Mouse (Mus musculus): ENCODE data around the gene Abcc5. TPM values are rescaled to one million over a fixed set of nuclear protein-coding genes. Genes with fewer than 3 reads are reported as not detected.

Gene Abcc5
- polyA plus RNA-seq, 1 experiment from 2014 or later, result 136 TPM

- WGBS, result 86% methylated on average over 4 of the region's 4 CpGs
- Histone ChIP-seq H3K4me2 (replicated peaks) (no peak overlapping the region), H3K9ac (no peak overlapping the region), H3K27me3 (ENCODE audit: control insufficient read depth, insufficient read depth, low read length) (no peaks in the 10 kb centered on the region), H3K27ac (no peak overlapping the region), H3K36me3 (replicated peaks; ENCODE audit: control insufficient read depth, insufficient read depth) (no peaks in the 10 kb centered on the region), H3K4me3 (replicated peaks; ENCODE audit: low read length) (no peak overlapping the region), H3K9me3 (ENCODE audit: control insufficient read depth, low read length) (no peaks in the 10 kb centered on the region), H3K4me1 (replicated peaks; ENCODE audit: control insufficient read depth, insufficient read depth, low read length) (peaks cover 23% of the 10 kb centered on the region)
- no peak for ATAC-seq (ENCODE audit: low FRiP score)
- DNase-seq (ENCODE audit: low spot score), result no peak
These were observed 1.4 kb upstream of the Abcc5 start for GRCm38 (mm10) chr16:20427566-20427965.

DNA sequence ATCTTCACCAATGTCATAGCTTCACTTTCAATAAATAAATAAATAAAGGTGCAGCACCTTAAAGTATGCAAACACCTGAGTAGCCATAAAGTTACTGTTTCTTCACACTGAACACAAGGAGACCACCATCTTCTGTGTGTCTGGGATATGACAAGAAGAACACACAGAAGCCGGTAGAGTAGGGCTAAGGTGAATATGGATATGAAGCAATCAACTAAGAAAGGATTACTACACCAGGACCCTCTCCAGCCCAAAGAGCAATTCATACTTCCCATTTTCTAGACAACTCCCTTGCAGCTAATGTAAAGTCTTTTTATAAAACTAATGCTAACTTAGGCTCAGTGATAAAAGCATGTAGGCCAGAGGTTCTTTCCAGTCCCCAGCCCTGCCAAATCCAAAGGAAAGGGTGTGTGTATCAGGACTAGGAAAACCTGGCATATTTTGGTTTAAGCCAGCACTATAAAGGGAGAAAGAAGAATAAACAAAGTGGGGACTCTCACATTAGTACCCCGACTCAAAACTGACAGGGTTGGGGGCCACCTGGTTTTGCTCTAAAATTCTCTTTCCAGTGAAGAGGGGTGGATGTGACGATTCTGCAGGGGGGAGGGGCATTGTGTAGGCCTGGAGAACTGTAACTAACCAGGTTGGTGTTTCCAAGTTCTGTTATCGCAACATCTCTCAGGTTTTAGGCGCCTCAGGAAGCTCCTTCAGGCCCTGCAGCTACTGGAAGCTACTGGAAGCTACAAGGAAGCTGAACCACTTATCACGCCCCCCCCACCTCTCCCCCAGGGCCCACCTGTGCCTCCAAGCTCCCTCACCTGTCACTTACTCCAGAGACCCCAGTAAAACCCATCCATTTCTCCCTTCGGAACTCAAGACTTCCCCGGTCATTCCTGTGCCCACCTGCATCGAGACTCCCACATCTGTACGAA lies 1.2 kb downstream of the Abcc5 start:
- DNase-seq (ENCODE audit: low spot score) (no peak), ATAC-seq (ENCODE audit: low FRiP score) (no peak)
- peak overlapping the region; percentile 93; the same call in 1 of the 2 replicates for H3K27ac ChIP-seq
- H3K36me3 ChIP-seq (replicated peaks; ENCODE audit: control insufficient read depth, insufficient read depth), result peaks cover 21% of the 10 kb centered on the region
- H3K4me1 ChIP-seq (replicated peaks; ENCODE audit: control insufficient read depth, insufficient read depth, low read length), result peaks cover 23% of the 10 kb centered on the region
- 61% methylated on average over 10 of the region's 10 CpGs for WGBS
- peak overlapping the region; percentile 81 for H3K4me3 ChIP-seq (replicated peaks; ENCODE audit: low read length)
- no peaks in the 10 kb centered on the region for H3K9me3 ChIP-seq (ENCODE audit: control insufficient read depth, low read length)
- H3K27me3 ChIP-seq (ENCODE audit: control insufficient read depth, insufficient read depth, low read length), result no peaks in the 10 kb centered on the region
- peak overlapping the region; percentile 92 for H3K9ac ChIP-seq
- H3K4me2 ChIP-seq (replicated peaks), result peak overlapping the region; percentile 78

- Histone ChIP-seq H3K27me3 (ENCODE audit: control insufficient read depth, insufficient read depth, low read length) (no peaks in the 10 kb centered on the region), H3K4me3 (replicated peaks; ENCODE audit: low read length) (no peak overlapping the region), H3K27ac (no peak overlapping the region), H3K36me3 (replicated peaks; ENCODE audit: control insufficient read depth, insufficient read depth) (peaks cover 27% of the 10 kb centered on the region), H3K9me3 (ENCODE audit: control insufficient read depth, low read length) (no peaks in the 10 kb centered on the region), H3K9ac (no peak overlapping the region), H3K4me1 (replicated peaks; ENCODE audit: control insufficient read depth, insufficient read depth, low read length) (peaks cover 23% of the 10 kb centered on the region), H3K4me2 (replicated peaks) (peak overlapping the region; percentile 78)
- ATAC-seq (ENCODE audit: low FRiP score) (no peak), DNase-seq (ENCODE audit: low spot score) (no peak)
- WGBS, result 93% methylated on average over 7 of the region's 7 CpGs
These were observed 1.9 kb downstream of the Abcc5 start for GRCm38 (mm10) chr16:20424226-20424663.

DNA sequence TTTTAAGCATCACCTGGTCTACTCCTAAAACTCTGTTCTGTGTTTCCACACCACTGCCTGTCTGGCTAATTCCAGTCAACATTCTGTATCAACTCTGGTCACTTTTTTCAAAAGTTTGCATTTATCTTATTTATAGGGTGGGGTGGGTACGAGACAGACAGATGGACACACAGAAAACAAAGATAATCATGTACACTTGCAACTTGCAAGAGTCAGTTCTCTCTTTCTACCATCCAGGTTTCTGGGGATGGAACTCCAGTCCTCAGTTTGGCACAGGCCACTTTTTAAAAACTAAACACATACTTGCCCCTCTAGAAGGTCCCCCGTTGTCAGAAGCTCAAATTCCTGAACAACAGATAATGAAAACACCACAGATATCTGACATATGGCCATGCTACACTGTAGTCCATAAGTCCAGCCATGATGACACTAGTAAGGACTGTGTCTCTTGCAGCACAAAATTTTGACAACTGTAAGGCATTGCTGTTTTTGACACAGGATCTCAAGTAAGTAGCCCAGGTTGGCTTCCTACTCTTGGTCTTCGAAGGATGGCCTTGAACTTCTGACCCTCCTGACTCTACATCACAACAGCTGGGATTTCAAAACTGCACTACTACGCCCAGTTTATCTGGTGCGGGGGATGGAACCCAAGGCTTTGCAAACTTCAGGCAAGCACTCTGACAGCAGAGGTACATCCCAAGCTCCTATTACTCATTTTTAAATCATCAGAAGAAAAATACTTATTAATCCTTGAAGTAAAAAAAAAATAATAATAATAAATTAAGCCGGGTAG lies 3.1 kb downstream of the Abcc5 start:
- no peak overlapping the region for H3K4me2 ChIP-seq (replicated peaks)
- 90% methylated on average over 6 of the region's 6 CpGs for WGBS
- DNase-seq (ENCODE audit: low spot score) (no peak), ATAC-seq (ENCODE audit: low FRiP score) (no peak)
- H3K27ac ChIP-seq, result no peak overlapping the region
- H3K4me3 ChIP-seq (replicated peaks; ENCODE audit: low read length), result no peak overlapping the region
- peaks cover 23% of the 10 kb centered on the region for H3K4me1 ChIP-seq (replicated peaks; ENCODE audit: control insufficient read depth, insufficient read depth, low read length)
- H3K9me3 ChIP-seq (ENCODE audit: control insufficient read depth, low read length), result no peaks in the 10 kb centered on the region
- H3K36me3 ChIP-seq (replicated peaks; ENCODE audit: control insufficient read depth, insufficient read depth), result peaks cover 38% of the 10 kb centered on the region
- H3K27me3 ChIP-seq (ENCODE audit: control insufficient read depth, insufficient read depth, low read length), result no peaks in the 10 kb centered on the region
- no peak overlapping the region for H3K9ac ChIP-seq

GRCm38 (mm10) chr16:20418054-20418453 lies 8.1 kb downstream of the Abcc5 start:
- DNase-seq (ENCODE audit: low spot score) (no peak), ATAC-seq (ENCODE audit: low FRiP score) (no peak)
- H3K4me2 ChIP-seq (replicated peaks), result no peak overlapping the region
- H3K27ac ChIP-seq, result no peak overlapping the region
- no peak overlapping the region for H3K4me3 ChIP-seq (replicated peaks; ENCODE audit: low read length)
- peaks cover 59% of the 10 kb centered on the region for H3K36me3 ChIP-seq (replicated peaks; ENCODE audit: control insufficient read depth, insufficient read depth)
- no peaks in the 10 kb centered on the region for H3K9me3 ChIP-seq (ENCODE audit: control insufficient read depth, low read length)
- WGBS, result 91% methylated on average over 2 of the region's 2 CpGs
- H3K27me3 ChIP-seq (ENCODE audit: control insufficient read depth, insufficient read depth, low read length), result no peaks in the 10 kb centered on the region
- peaks cover 1% of the 10 kb centered on the region; the same call in 1 of the 2 replicates for H3K4me1 ChIP-seq (replicated peaks; ENCODE audit: control insufficient read depth, insufficient read depth, low read length)
- no peak overlapping the region for H3K9ac ChIP-seq

DNA sequence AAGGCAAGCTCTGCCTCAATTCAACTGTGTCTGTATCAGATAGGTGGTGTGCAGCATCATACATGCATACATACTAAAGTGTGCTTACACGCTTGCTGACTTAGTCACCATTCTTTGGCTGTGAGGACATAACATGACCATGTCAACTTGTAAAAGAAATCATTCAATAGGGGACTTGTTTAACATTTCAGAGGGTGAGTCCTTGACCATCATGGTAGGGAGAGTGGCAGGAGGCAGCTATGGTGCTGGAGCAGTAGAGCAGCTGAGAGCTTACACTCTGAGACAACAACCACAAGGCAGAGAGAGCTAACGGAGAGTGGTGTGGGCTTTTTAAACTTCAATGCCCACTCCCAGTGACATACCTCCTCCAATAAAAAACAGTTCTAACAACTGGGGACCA lies 9.9 kb downstream of the Abcc5 start:
- Histone ChIP-seq H3K9ac (no peak overlapping the region), H3K27me3 (ENCODE audit: control insufficient read depth, insufficient read depth, low read length) (no peaks in the 10 kb centered on the region), H3K27ac (no peak overlapping the region), H3K4me3 (replicated peaks; ENCODE audit: low read length) (no peak overlapping the region), H3K4me1 (replicated peaks; ENCODE audit: control insufficient read depth, insufficient read depth, low read length) (no peaks in the 10 kb centered on the region), H3K36me3 (replicated peaks; ENCODE audit: control insufficient read depth, insufficient read depth) (peaks cover 49% of the 10 kb centered on the region), H3K9me3 (ENCODE audit: control insufficient read depth, low read length) (no peaks in the 10 kb centered on the region), H3K4me2 (replicated peaks) (no peak overlapping the region)
- DNase-seq (ENCODE audit: low spot score) (no peak), ATAC-seq (ENCODE audit: low FRiP score) (no peak)
- 95% methylated on average over 2 of the region's 2 CpGs for WGBS

DNA sequence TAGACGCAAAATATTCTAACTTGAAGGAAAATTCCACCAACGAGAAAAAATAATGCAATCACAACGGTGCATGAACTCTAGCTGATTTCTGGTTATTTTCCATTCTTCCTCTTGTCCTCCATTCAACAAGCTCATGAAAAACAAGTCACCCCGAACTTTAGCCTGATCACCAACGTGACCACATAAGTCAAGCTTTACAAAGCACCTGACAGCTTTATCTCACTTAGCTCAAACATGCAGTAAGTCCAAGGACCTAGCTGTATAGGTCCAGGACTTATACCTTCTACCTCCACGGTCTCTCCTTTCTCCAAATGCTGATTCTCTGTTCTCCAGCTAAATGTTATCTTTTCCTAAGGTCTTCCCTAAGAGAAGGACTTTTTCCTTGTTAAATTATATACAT lies 10.4 kb downstream of the Abcc5 start:
- Histone ChIP-seq H3K9ac (no peak overlapping the region), H3K9me3 (ENCODE audit: control insufficient read depth, low read length) (no peaks in the 10 kb centered on the region), H3K27me3 (ENCODE audit: control insufficient read depth, insufficient read depth, low read length) (no peaks in the 10 kb centered on the region), H3K27ac (no peak overlapping the region), H3K36me3 (replicated peaks; ENCODE audit: control insufficient read depth, insufficient read depth) (peaks cover 45% of the 10 kb centered on the region), H3K4me1 (replicated peaks; ENCODE audit: control insufficient read depth, insufficient read depth, low read length) (no peaks in the 10 kb centered on the region), H3K4me2 (replicated peaks) (no peak overlapping the region), H3K4me3 (replicated peaks; ENCODE audit: low read length) (no peak overlapping the region)
- DNase-seq (ENCODE audit: low spot score) (no peak), ATAC-seq (ENCODE audit: low FRiP score) (no peak)
- WGBS, result 91% methylated on average over 6 of the region's 6 CpGs

DNA sequence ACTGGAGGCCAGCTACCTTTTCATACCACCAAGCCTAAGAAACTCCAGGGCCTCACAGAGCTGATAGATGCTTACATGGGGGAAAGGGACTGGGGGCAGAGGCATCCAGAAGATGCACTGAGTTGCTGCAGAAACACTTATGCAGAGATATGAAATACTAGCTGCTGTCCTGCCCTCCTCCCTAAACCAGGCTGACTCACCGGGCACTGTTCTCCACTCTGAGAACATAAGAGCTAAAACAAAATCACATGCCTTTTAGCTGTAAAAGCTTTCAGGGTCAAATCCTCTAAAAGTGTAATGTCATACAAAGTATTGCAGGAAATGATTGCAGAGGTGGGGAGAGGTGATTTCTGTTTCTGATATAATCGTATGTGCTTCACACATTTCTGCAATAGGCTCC lies 11.0 kb downstream of the Abcc5 start:
- ATAC-seq (ENCODE audit: low FRiP score) (no peak), DNase-seq (ENCODE audit: low spot score) (no peak)
- Histone ChIP-seq H3K9ac (no peak overlapping the region), H3K4me3 (replicated peaks; ENCODE audit: low read length) (no peak overlapping the region), H3K9me3 (ENCODE audit: control insufficient read depth, low read length) (no peaks in the 10 kb centered on the region), H3K27ac (no peak overlapping the region), H3K4me2 (replicated peaks) (no peak overlapping the region), H3K4me1 (replicated peaks; ENCODE audit: control insufficient read depth, insufficient read depth, low read length) (no peaks in the 10 kb centered on the region), H3K36me3 (replicated peaks; ENCODE audit: control insufficient read depth, insufficient read depth) (peaks cover 40% of the 10 kb centered on the region), H3K27me3 (ENCODE audit: control insufficient read depth, insufficient read depth, low read length) (no peaks in the 10 kb centered on the region)
- WGBS, result 93% methylated on average over 2 of the region's 2 CpGs

GRCm38 (mm10) chr16:20413870-20414331 lies 12.3 kb downstream of the Abcc5 start:
- H3K36me3 ChIP-seq (replicated peaks; ENCODE audit: control insufficient read depth, insufficient read depth), result peaks cover 29% of the 10 kb centered on the region

More at GRCm38 (mm10) chr16:20413870-20414331, 12.3 kb downstream of the Abcc5 start:
- Histone ChIP-seq H3K27me3 (ENCODE audit: control insufficient read depth, insufficient read depth, low read length) (no peaks in the 10 kb centered on the region), H3K4me1 (replicated peaks; ENCODE audit: control insufficient read depth, insufficient read depth, low read length) (no peaks in the 10 kb centered on the region), H3K9me3 (ENCODE audit: control insufficient read depth, low read length) (no peaks in the 10 kb centered on the region), H3K27ac (no peak overlapping the region), H3K4me2 (replicated peaks) (no peak overlapping the region), H3K9ac (no peak overlapping the region), H3K4me3 (replicated peaks; ENCODE audit: low read length) (no peak overlapping the region)
- ATAC-seq (ENCODE audit: low FRiP score) (no peak), DNase-seq (ENCODE audit: low spot score) (no peak)
- 82% methylated on average over 2 of the region's 2 CpGs for WGBS

Measured in hindbrain, embryonic 14.5 days (tissue).